Mouse (Mus musculus) small intestine, adult 2 months (tissue): ENCODE results near the gene BC067074.

Experiments used
- CTCF ChIP-seq: fragments of 200-500 bp; IDR thresholded peaks from 2 replicates; pipeline ENCODE4 v1.5.1; 2012; ENCODE audit warnings: low read depth, mild to moderate bottlenecking, control low read depth, inconsistent platforms, low read length, moderate library complexity, mixed read lengths; ENCODE audit not compliant: insufficient replicate concordance, insufficient read length; ENCODE audit errors: extremely low read depth
- POLR2A ChIP-seq: fragments of 200-500 bp; IDR thresholded peaks from 2 replicates; pipeline ENCODE4 v1.6.1; 2012; ENCODE audit warnings: low read depth, mild to moderate bottlenecking, control low read depth, inconsistent platforms, low read length, moderate library complexity

DNA sequence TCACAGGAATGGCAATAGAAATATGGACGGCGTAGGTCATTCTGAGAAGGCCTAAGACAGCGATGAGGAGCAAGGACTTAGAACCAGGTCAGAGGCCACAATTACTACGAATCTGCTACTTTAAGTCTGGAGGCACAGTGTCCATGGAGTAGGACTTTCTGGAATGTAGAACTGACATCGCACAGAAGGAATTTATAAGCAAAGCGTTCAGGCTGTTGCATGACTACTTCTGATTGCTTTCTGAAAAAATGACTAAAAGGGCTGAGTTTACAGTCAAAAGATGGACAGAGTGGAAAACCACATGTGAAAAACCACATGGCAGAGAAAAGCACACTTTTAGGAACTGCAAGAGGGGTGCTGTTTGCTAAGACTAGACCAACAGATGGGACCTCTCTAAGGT, 110.7 kb downstream of the BC067074 start:
- TF ChIP-seq CTCF = no peak
- no peak for TF ChIP-seq POLR2A
